Mouse (Mus musculus): ENCODE measurements around the gene Nim1k. TPM values are rescaled to one million over a fixed set of nuclear protein-coding genes. Genes with fewer than 3 reads are reported as not detected.
"Not testable (repeated sequence)": the region's sequence is repeated elsewhere in the genome, so short reads cannot be mapped to it uniquely, and the experiment has no call there.

Nim1k gene
- polyA plus RNA-seq, 1 experiment = 1.8 TPM

DNA sequence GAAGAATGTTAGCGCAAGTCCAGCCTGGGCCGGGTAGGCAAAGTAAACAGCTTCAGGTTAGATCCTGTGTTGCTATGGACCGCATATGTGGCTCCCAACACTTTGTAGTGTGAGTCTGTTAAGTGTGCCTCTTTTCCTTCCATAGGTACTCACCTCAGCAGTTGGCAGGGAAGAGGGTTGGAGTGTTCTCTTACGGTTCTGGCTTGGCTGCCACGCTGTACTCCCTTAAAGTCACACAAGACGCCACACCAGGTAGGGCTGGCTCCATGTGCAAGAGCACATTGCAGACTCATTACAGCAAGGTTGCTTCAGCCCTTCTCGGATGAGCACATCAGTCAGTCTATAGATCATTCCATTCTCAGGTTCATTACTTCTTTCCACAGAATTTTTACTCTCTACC lies 51.4 kb downstream of the Nim1k start:
- TF ChIP-seq POLR2A (IDR thresholded peaks at IDR 0.05; ENCODE audit: borderline replicate concordance, extremely low read depth, insufficient read depth, insufficient read length, poor library complexity, severe bottlenecking) (no peak), CTCF (IDR thresholded peaks at IDR 0.05; ENCODE audit: borderline replicate concordance, extremely low read depth, insufficient read depth, insufficient read length) (no peak)
- no peak for DNase-seq (ENCODE audit: low read depth)

DNA sequence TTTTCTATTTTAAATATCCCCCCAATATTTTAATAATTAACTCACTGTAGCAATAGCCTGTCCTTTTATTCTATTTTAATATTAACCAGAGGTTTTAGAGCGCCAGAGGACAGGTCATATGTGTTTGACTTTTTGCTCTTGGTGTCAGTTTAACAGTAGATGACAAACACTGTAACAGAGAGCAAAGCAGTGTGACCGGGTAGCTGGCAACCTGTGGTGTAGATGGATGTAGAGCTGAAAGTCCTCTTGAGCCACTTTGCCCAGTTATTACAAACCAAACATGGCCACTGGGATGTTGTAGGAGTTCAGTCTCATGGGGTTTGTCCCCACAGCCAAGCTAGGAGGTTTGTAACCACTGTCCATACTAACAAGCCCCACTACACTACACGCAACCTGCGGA lies 57.2 kb downstream of the Nim1k start:
- DNase-seq (ENCODE audit: low read depth) = no peak
- no peak for TF ChIP-seq CTCF (IDR thresholded peaks at IDR 0.05; ENCODE audit: borderline replicate concordance, extremely low read depth, insufficient read depth, insufficient read length)

DNA sequence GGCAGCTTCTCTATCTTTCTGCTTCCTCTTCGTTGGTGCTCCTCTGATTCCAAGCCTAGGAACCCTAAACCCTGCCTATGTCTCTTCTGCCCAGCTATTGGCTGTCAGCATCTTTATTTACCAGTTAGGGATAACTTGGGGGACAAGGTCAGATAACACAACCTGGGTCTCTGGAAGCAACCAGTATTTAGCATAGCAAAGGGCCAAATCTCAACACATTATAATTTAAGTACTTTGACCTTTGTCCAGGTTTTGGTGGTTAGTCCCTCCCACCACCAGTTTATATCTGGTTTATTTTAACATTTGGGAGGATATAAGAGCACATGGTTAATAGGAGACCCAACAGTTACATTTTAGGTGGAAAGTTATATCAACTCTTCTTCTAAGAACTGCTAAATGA lies 59.2 kb downstream of the Nim1k start:
- TF ChIP-seq POLR2A (IDR thresholded peaks at IDR 0.05; ENCODE audit: borderline replicate concordance, extremely low read depth, insufficient read depth, insufficient read length, poor library complexity, severe bottlenecking) = no peak
- TF ChIP-seq CTCF (IDR thresholded peaks at IDR 0.05; ENCODE audit: borderline replicate concordance, extremely low read depth, insufficient read depth, insufficient read length) = no peak
- no peak for DNase-seq (ENCODE audit: low read depth)

DNA sequence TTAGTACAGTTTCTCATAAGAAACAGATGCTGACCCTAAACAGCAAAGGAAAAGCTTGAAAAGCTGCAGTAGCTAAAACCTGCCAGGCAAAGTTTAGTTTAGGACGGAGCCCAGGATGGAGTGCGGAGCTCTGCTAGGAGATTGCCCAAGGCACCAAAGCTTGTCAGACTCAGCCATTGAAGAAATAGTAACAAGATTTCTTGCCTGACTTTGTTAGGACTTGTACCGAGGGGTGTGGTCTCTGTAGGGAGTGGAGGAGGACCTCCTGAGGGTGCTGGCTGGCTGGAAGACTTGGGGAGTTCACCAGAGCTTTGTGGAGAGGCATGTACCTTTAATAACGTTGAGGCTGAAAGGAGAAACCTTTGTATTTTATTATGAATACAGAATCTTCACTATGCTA lies 60.0 kb downstream of the Nim1k start:
- TF ChIP-seq POLR2A (IDR thresholded peaks at IDR 0.05; ENCODE audit: borderline replicate concordance, extremely low read depth, insufficient read depth, insufficient read length, poor library complexity, severe bottlenecking) (no peak), CTCF (IDR thresholded peaks at IDR 0.05; ENCODE audit: borderline replicate concordance, extremely low read depth, insufficient read depth, insufficient read length) (no peak)
- no peak for DNase-seq (ENCODE audit: low read depth)

DNA sequence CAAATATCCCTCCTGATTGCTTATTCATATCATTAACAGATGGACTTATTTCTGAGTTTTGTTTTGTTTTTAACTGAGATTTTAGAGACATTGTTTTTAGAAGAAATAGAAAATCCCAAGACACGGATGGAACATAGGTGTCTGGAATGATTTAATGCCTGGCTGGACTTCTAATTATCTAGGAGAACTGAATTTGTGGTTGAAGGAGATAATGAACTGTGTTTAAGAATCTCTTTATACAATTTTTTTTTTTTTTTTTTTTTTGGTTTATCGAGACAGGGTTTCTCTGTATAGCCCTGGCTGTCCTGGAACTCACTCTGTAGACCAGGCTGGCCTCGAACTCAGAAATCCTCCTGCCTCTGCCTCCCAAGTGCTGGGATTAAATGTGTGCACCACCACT lies 63.7 kb downstream of the Nim1k start:
- not testable (repeated sequence) for DNase-seq (ENCODE audit: low read depth)

DNA sequence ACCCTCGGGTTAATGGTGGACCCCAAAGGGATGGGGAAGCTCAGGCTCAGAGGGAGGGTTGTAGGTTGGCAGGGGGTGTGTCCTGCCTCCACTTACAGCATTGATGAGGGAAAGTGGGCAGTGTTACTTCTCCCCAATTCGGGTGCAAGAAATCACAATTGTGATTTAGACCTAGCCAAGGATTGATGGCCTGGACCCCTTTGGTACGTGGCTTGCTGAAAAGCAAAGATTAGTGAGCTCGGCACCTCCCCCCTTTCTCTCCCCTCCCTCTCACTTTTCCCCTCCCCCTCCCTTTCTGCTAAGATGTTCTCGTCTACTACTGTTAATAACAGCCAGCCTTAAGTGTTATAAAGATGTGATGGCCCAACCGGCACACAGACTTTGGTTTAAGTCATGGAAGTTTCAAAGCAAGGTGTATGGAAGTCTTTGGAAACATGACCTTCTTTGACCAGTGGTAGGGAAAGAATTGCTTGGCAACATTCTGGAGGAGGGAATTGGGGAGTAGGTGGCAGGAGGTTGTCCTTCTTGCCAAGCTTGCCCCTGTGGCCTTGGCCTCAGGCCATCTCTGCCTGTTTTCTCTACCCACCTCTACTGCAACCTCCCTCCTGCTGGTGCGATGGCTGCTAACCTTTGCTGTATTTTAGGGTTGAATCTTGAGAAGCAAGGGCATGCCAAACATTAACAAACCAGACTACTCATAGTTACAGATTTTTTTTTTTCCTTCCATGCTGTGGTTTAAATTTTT lies 64.6 kb downstream of the Nim1k start:
- no peak for TF ChIP-seq CTCF (IDR thresholded peaks at IDR 0.05; ENCODE audit: borderline replicate concordance, extremely low read depth, insufficient read depth, insufficient read length)
- TF ChIP-seq POLR2A (IDR thresholded peaks at IDR 0.05; ENCODE audit: borderline replicate concordance, extremely low read depth, insufficient read depth, insufficient read length, poor library complexity, severe bottlenecking) = no peak
- DNase-seq (ENCODE audit: low read depth) = peak; percentile 60

DNA sequence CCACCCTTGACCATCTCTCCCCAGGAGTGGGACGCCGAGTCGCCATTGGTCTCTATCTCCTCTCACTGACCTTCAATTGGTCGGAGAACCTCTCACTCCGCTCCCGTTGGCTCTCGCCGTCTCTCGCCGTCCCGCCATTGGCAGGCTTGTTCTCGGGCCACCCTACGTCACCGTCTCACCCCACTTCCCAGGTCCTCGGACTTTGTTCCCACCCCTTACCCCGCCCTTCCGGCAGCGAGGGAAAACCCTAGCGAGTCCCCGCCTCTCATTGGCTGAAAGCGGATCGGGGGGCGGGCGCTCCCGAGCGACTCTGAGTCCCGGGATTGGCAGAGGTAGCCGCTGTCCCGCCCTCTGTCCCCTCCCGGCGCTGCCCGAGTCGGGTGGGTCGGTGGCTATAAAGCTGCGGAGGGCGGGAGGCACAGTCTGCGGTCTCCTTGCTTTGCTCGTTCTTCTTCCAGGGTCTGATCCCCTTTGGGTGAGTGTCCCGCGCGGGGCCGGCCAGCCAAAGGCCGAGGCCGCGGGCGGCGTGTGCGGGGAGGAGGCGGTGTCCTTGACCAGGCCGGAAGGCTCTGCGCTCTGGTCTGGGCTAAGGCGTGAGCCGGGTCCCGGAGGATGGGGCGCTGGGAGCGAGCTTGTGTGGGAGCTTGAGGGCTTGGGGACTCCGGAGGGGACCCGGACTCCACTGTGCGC lies 65.5 kb downstream of the Nim1k start, which contains the start of gene Hmgcs1:
Gene Hmgcs1, plus strand, starts transcription at position 341 of the 690 bp plus-strand sequence.
- no peak for TF ChIP-seq CTCF (IDR thresholded peaks at IDR 0.05; ENCODE audit: borderline replicate concordance, extremely low read depth, insufficient read depth, insufficient read length)
- peak; percentile 87 for TF ChIP-seq POLR2A (IDR thresholded peaks at IDR 0.05; ENCODE audit: borderline replicate concordance, extremely low read depth, insufficient read depth, insufficient read length, poor library complexity, severe bottlenecking)

DNA sequence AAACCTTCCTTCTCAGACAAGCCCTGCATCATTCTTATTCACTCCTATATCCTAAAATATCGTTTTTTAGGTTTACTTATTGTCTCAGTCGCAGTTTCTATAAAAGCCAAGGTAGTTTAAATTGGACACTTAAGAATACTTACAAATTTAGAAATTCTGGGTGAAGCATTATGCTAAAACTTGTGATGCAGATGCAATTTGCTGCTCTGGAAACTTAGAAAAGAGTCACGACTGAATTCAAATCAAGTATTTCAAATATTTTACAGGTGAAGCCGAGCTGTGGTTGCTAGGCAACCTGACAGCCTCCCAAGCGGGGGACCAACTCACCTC lies 66.0 kb downstream of the Nim1k start:
- DNase-seq (ENCODE audit: low read depth) = no peak
- TF ChIP-seq POLR2A (IDR thresholded peaks at IDR 0.05; ENCODE audit: borderline replicate concordance, extremely low read depth, insufficient read depth, insufficient read length, poor library complexity, severe bottlenecking) (no peak), CTCF (IDR thresholded peaks at IDR 0.05; ENCODE audit: borderline replicate concordance, extremely low read depth, insufficient read depth, insufficient read length) (no peak)

More for the DNA sequence above, 65.5 kb downstream of the Nim1k start, which contains the start of gene Hmgcs1:
- DNase-seq (ENCODE audit: low read depth) = peak; percentile 100

DNA sequence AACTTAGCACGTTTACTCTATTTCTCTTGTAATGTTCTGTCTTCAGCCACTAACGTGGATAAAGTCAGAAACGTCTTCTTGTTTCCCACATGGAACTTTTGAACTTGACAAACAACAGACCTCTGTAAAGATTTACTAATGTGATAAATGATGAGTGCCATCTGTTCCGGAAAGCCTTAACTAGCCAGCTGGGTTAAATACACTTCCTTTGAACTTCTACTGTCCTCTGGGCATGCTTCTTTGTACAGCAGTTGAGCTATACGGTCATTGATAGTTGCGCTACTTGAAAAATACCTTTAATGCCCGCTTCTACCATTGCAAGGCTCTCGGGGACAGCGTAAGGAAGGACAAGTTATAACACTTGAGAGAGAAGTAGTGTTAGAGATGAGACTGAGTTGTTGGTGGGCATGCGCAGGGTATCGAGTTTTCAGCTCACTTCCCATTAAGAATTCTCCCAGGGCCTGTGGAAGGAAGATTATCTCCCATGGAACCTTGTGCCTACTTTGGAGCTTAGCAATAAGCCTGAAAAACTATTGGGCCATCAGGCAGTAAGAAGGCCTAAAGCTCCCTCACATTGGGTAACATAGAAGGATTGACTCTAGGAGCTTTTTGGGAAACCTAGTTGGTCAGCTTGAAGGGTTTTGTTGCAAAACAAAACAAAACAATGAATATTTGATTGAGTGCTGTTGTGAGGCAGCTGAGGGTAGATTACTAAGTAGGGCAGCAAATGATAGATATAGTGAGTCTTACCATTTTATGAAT lies 71.1 kb downstream of the Nim1k start:
- no peak for TF ChIP-seq POLR2A (IDR thresholded peaks at IDR 0.05; ENCODE audit: borderline replicate concordance, extremely low read depth, insufficient read depth, insufficient read length, poor library complexity, severe bottlenecking)
- no peak for TF ChIP-seq CTCF (IDR thresholded peaks at IDR 0.05; ENCODE audit: borderline replicate concordance, extremely low read depth, insufficient read depth, insufficient read length)
- no peak for DNase-seq (ENCODE audit: low read depth)

DNA sequence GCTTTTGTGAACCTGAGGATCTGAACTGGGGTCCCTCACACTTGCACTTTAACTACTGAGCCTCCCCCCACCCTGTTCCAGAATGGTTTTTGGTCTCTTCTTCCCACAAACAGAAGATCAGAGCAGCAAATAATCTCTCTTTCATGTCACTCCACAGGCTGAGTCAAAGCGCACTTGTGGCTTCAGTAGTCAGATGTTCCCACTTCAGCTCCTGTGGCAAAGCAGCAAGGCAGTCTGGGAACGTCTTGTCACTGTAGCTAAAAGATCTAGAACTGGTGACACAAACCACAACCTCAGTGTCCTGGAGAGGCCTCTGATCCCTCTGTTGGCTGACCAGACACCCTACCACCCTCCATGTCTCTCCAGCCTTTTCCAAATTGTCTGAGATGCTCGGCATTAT lies 74.5 kb downstream of the Nim1k start:
- TF ChIP-seq POLR2A (IDR thresholded peaks at IDR 0.05; ENCODE audit: borderline replicate concordance, extremely low read depth, insufficient read depth, insufficient read length, poor library complexity, severe bottlenecking) = no peak
- DNase-seq (ENCODE audit: low read depth) = no peak

DNA sequence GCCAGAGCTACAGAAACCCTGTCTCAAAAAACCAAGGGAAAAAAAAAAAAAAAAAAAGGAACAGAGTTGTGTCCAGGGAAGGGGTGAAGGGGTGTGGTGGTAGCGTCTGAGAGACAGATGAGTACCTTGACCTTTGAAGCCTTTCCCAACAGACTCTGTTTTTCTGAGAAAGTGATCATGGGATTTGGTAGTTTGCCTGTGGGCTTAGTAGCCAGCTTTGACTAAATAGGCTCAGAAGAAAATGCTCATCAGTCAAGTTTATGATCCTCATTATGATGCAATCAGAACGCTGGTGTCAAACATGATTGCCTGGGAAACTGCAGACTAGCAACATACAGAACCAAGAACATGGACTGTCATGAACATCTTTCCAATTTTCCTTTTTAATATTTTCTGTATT lies 76.0 kb downstream of the Nim1k start:
- no peak for DNase-seq (ENCODE audit: low read depth)
- no peak for TF ChIP-seq POLR2A (IDR thresholded peaks at IDR 0.05; ENCODE audit: borderline replicate concordance, extremely low read depth, insufficient read depth, insufficient read length, poor library complexity, severe bottlenecking)
- TF ChIP-seq CTCF (IDR thresholded peaks at IDR 0.05; ENCODE audit: borderline replicate concordance, extremely low read depth, insufficient read depth, insufficient read length) = no peak

DNA sequence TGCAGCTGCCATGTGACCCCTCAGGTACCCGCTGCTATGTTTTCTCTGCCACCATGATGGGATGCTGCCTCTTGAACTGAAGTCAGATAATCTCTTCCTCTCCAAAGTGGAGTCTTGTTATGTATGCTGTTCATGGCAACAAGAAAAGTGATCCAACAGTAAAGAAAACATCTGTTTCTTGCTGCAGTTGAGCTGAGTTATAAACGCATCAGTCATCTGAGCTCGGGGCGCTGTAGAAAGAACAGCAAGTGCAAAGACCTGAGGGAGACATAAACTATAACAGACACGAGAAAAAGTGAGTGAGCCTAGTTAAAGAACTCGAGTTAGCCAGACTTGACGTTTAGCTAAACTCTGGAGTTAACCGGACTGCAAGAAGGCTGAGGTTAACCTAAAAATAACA lies 76.9 kb downstream of the Nim1k start:
- DNase-seq (ENCODE audit: low read depth) = no peak
- TF ChIP-seq CTCF (IDR thresholded peaks at IDR 0.05; ENCODE audit: borderline replicate concordance, extremely low read depth, insufficient read depth, insufficient read length) (no peak), POLR2A (IDR thresholded peaks at IDR 0.05; ENCODE audit: borderline replicate concordance, extremely low read depth, insufficient read depth, insufficient read length, poor library complexity, severe bottlenecking) (no peak)

DNA sequence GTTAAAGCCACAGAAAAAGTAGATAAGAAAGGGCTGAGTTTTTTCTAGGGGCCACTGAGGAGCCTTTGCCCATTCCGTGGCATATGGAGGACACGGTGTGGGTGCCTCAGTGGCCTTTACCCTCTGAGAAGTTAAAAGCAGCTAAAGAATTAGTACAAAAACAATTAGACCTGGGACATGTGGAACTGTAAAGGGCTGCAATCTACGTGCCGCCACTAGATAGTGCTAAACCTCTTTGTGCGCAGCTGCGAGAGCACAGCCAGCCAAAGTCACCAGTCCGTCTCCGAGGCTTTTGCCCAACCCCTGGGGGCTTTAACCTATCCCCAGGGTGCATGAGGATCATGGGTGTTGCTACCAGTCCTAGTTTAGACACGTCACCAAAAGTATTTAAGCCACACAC lies 94.3 kb downstream of the Nim1k start:
- not testable (repeated sequence) for DNase-seq (ENCODE audit: low read depth)

All from brain, embryonic 14.5 days (tissue).